14 mouse cellular contexts compared by ENCODE assay signal in the genomic region with DNA sequence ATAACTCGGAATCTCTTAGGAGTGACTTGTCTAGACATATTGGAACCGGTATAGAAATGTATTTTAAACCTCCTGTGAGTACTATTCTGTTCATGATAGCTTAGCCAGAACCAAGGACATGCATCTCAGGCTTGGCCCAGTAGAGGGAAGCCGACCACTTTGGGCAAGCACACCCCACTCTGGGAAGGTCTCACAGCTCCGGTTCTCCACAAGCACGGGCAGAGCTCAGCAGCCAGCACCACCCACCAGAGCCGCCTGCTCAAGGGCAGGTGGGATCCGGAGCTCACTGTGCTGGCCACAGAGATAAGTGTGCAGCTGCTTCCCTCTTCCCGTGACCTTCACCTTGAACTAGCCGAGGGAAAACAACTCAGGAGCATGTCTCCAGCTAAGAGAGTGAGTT. TPM values are rescaled to one million over a fixed set of nuclear protein-coding genes. Genes with fewer than 3 reads are reported as not detected.
DNase-seq lines count a peak whose midpoint lies in the region; ATAC-seq and TF ChIP-seq lines count a peak whose summit lies in the region.
"Had no signal": no experiment of that assay in that cellular context is flagged by ENCODE, and none has a peak within 500 bp of the region (broad histone marks: within the 10 kb centered on the region; RNA-seq: fewer than 3 reads in every experiment).

No protein-coding gene starts in this region.

- H3K9me3 ChIP-seq in embryonic facial prominence, embryonic 15.5 days (replicated peaks), result no peaks in the 10 kb centered on the region
- H3K9me3 ChIP-seq in embryonic facial prominence, embryonic 10.5 days, result no peaks in the 10 kb centered on the region
- H3K9me3 ChIP-seq: embryonic facial prominence, embryonic 13.5 days; forebrain, embryonic 15.5 days; hindbrain, embryonic 10.5 days; midbrain, embryonic 12.5 days had no signal

- WGBS in embryonic facial prominence, embryonic 15.5 days, result 89% methylated on average over 9 of the region's 9 CpGs
- 87% methylated on average over 9 of the region's 9 CpGs for WGBS in embryonic facial prominence, embryonic 10.5 days
- WGBS in kidney, adult 2 months, result 76% methylated on average over 9 of the region's 9 CpGs

- 0 out of 2 replicates have a peak, but pooled peaks have one; percentile 44 for ATAC-seq in embryonic facial prominence, embryonic 15.5 days (ENCODE audit: insufficient number of reproducible peaks, low FRiP score, low TSS enrichment, low read depth)
- ATAC-seq: forebrain, embryonic 15.5 days had no signal

- no peak overlapping the region for H3K9ac ChIP-seq in embryonic facial prominence, embryonic 15.5 days
- H3K9ac ChIP-seq: embryonic facial prominence, embryonic 13.5 days; forebrain, embryonic 15.5 days; midbrain, embryonic 12.5 days had no signal

- 0 out of 2 replicates have a peak, but pooled peaks have one; percentile 4 for TF ChIP-seq CTCF in kidney, adult 2 months (conservative IDR thresholded peaks at IDR 0.05; ENCODE audit: insufficient read depth, insufficient read length, low read depth, low read length)
- peak; percentile 25; the same call in 1 of the 2 replicates for TF ChIP-seq CTCF in testis, adult 2 months (IDR thresholded peaks at IDR 0.05; ENCODE audit: control insufficient read depth, insufficient read depth, insufficient replicate concordance, low read depth, low read length)

- no peak overlapping the region for H3K27ac ChIP-seq in embryonic facial prominence, embryonic 15.5 days (replicated peaks)
- H3K27ac ChIP-seq in embryonic facial prominence, embryonic 10.5 days (replicated peaks), result no peak overlapping the region
- H3K27ac ChIP-seq in kidney, adult 2 months (ENCODE audit: insufficient read depth, low read depth, low read length), result no peak overlapping the region
- H3K27ac ChIP-seq in testis, adult 2 months (ENCODE audit: control insufficient read depth, insufficient read depth, low read depth, low read length), result no peak overlapping the region
- H3K27ac ChIP-seq: embryonic facial prominence, embryonic 13.5 days; forebrain, embryonic 15.5 days; hindbrain, embryonic 10.5 days; midbrain, embryonic 12.5 days had no signal

- H3K4me2 ChIP-seq in embryonic facial prominence, embryonic 15.5 days (replicated peaks), result no peak overlapping the region
- H3K4me2 ChIP-seq: embryonic facial prominence, embryonic 13.5 days; forebrain, embryonic 15.5 days; midbrain, embryonic 12.5 days had no signal

- no peak overlapping the region for H3K4me3 ChIP-seq in embryonic facial prominence, embryonic 15.5 days (replicated peaks)
- H3K4me3 ChIP-seq in embryonic facial prominence, embryonic 10.5 days, result no peak overlapping the region
- H3K4me3 ChIP-seq in kidney, adult 2 months (ENCODE audit: insufficient read depth, low read depth, low read length), result no peak overlapping the region
- no peak overlapping the region for H3K4me3 ChIP-seq in testis, adult 2 months (ENCODE audit: control insufficient read depth, low read depth, low read length)
- H3K4me3 ChIP-seq: embryonic facial prominence, embryonic 13.5 days; forebrain, embryonic 15.5 days; hindbrain, embryonic 10.5 days; midbrain, embryonic 12.5 days had no signal

- TF ChIP-seq POLR2A in kidney, adult 2 months (IDR thresholded peaks at IDR 0.05; ENCODE audit: low read depth, low read length), result no peak
- TF ChIP-seq POLR2A in testis, adult 2 months (IDR thresholded peaks at IDR 0.05; ENCODE audit: control insufficient read depth, low read depth, low read length), result no peak

- DNase-seq in embryonic facial prominence, embryonic 10.5 days (ENCODE audit: low spot score), result no peak
- no peak for DNase-seq in kidney, adult 2 months
- DNase-seq in kidney, adult 8-10 months, result no peak
- peak; percentile 72 for DNase-seq in ovary, postnatal 36 days (ENCODE audit: low spot score)
- no peak for DNase-seq in ovary, postnatal 14 days (ENCODE audit: low spot score)
- no peak for DNase-seq in frontal cortex, postnatal 25 days (ENCODE audit: low spot score in 2 of 2)
- DNase-seq: cerebellum, adult 9-10 months; spleen, adult 18-20 months had no signal

- no peaks in the 10 kb centered on the region for H3K4me1 ChIP-seq in embryonic facial prominence, embryonic 15.5 days
- H3K4me1 ChIP-seq in embryonic facial prominence, embryonic 10.5 days, result no peaks in the 10 kb centered on the region
- no peaks in the 10 kb centered on the region; the same call in 1 of the 2 replicates for H3K4me1 ChIP-seq in kidney, adult 2 months (ENCODE audit: control insufficient read depth, insufficient read depth, low read length)
- peaks cover 3% of the 10 kb centered on the region for H3K4me1 ChIP-seq in testis, adult 2 months (ENCODE audit: control insufficient read depth, insufficient read depth, low read length)
- H3K4me1 ChIP-seq: embryonic facial prominence, embryonic 13.5 days; hindbrain, embryonic 10.5 days had no signal

- no peaks in the 10 kb centered on the region for H3K27me3 ChIP-seq in embryonic facial prominence, embryonic 15.5 days
- no peaks in the 10 kb centered on the region for H3K27me3 ChIP-seq in embryonic facial prominence, embryonic 10.5 days (replicated peaks; ENCODE audit: low read depth, poor library complexity, severe bottlenecking)
- no peaks in the 10 kb centered on the region for H3K27me3 ChIP-seq in kidney, adult 2 months (replicated peaks; ENCODE audit: control insufficient read depth, insufficient read depth, low read length)
- H3K27me3 ChIP-seq in testis, adult 2 months (ENCODE audit: control insufficient read depth, insufficient read depth, low read length), result no peaks in the 10 kb centered on the region
- H3K27me3 ChIP-seq: embryonic facial prominence, embryonic 13.5 days; forebrain, embryonic 15.5 days; midbrain, embryonic 12.5 days had no signal

- H3K36me3 ChIP-seq in embryonic facial prominence, embryonic 15.5 days, result peaks cover 22% of the 10 kb centered on the region; the same call in 1 of the 2 replicates
- H3K36me3 ChIP-seq in embryonic facial prominence, embryonic 10.5 days (replicated peaks), result peaks cover 64% of the 10 kb centered on the region
- no peaks in the 10 kb centered on the region for H3K36me3 ChIP-seq in kidney, adult 2 months (ENCODE audit: control insufficient read depth, insufficient read depth, low read length)
- no peaks in the 10 kb centered on the region for H3K36me3 ChIP-seq in testis, adult 2 months (ENCODE audit: control insufficient read depth, insufficient read depth, low read length)

RNA-seq across cellular contexts. Expression of gene Vac14, which starts 32.5 kb away (rescaled TPM):
- polyA plus RNA-seq in embryonic facial prominence, embryonic 15.5 days (2015; fragmentation: Nextera tagmentation; extraction: Ambion mirVana), result 17.5 and 18.6 TPM in 2 replicates
- polyA plus RNA-seq in embryonic facial prominence, embryonic 10.5 days (2016; fragmentation: Nextera tagmentation; extraction: Ambion mirVana), result 26.2 and 27.3 TPM in 2 replicates
- 36.8 and 39.1 TPM in 2 replicates for polyA plus RNA-seq in kidney, adult 2 months (2012; rRNA removed)
- polyA plus RNA-seq in testis, adult 2 months (2012; rRNA removed), result 11.8 and 13.1 TPM in 2 replicates
